Comparison of ENCODE assay signal across 14 mouse cellular contexts in the genomic region with DNA sequence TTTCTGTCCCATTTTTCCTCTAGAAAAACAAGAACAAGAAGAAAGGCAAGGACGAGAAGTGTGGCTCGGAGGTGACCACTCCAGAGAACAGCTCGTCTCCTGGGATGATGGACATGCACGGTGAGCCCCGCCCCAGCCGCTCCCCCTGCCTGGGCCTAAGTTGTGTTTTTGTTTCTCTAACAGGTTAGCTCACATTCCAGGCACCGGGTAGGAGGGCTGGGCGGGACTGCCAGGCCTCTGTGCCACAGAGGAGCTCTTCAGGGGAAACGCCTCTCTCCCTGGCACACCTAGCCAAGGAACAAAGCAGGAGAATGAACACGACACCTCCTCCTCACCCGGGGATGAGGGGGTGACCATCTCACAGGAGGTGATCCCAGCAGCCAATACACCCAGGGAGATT. TPM values are rescaled to one million over a fixed set of nuclear protein-coding genes. Genes with fewer than 3 reads are reported as not detected.
DNase-seq lines count a peak whose midpoint lies in the region; ATAC-seq lines count a peak whose summit lies in the region.
"Had no signal": no experiment of that assay in that cellular context is flagged by ENCODE, and none has a peak within 500 bp of the region (broad histone marks: within the 10 kb centered on the region; RNA-seq: fewer than 3 reads in every experiment).

No protein-coding gene starts in this region.

- H3K4me2 ChIP-seq in forebrain, embryonic 11.5 days (ENCODE audit: low read depth, low read length, severe bottlenecking), result no peak overlapping the region
- H3K4me2 ChIP-seq in forebrain, embryonic 13.5 days, result no peak overlapping the region
- no peak overlapping the region for H3K4me2 ChIP-seq in kidney, embryonic 16.5 days (replicated peaks; ENCODE audit: low read depth, low read length)
- no peak overlapping the region for H3K4me2 ChIP-seq in lung, embryonic 16.5 days (ENCODE audit: low read depth, low read length)
- H3K4me2 ChIP-seq in hindbrain, embryonic 12.5 days (replicated peaks), result no peak overlapping the region
- H3K4me2 ChIP-seq: heart, embryonic 12.5 days; liver, embryonic 15.5 days; midbrain, embryonic 12.5 days had no signal

- no peak for ATAC-seq in forebrain, embryonic 11.5 days (replicated peaks; ENCODE audit: low FRiP score)
- ATAC-seq in forebrain, embryonic 13.5 days, result no peak
- ATAC-seq in kidney, embryonic 16.5 days (ENCODE audit: low FRiP score, low TSS enrichment), result no peak
- ATAC-seq in lung, embryonic 16.5 days (ENCODE audit: low read depth), result peak; percentile 94
- ATAC-seq in hindbrain, embryonic 12.5 days (ENCODE audit: low FRiP score), result no peak

- H3K9ac ChIP-seq in forebrain, embryonic 11.5 days (ENCODE audit: low read length), result no peak overlapping the region
- no peak overlapping the region for H3K9ac ChIP-seq in forebrain, embryonic 13.5 days
- no peak overlapping the region for H3K9ac ChIP-seq in kidney, embryonic 16.5 days (replicated peaks; ENCODE audit: low read length)
- 0 out of 2 replicates have a peak overlapping the region, but pooled peaks have one; percentile 18 for H3K9ac ChIP-seq in lung, embryonic 16.5 days (ENCODE audit: low read length)
- H3K9ac ChIP-seq in hindbrain, embryonic 12.5 days, result no peak overlapping the region
- H3K9ac ChIP-seq: heart, embryonic 12.5 days; liver, embryonic 15.5 days had no signal

- 0 out of 2 replicates have a peak overlapping the region, but pooled peaks have one; percentile 12 for H3K27ac ChIP-seq in forebrain, embryonic 11.5 days (ENCODE audit: low read depth, low read length)
- H3K27ac ChIP-seq in forebrain, embryonic 13.5 days, result no peak overlapping the region
- H3K27ac ChIP-seq in kidney, embryonic 16.5 days (ENCODE audit: low read length), result peak overlapping the region; percentile 51; the same call in 1 of the 2 replicates
- H3K27ac ChIP-seq in lung, embryonic 16.5 days (ENCODE audit: low read length), result peak overlapping the region; percentile 42
- H3K27ac ChIP-seq in hindbrain, embryonic 12.5 days, result no peak overlapping the region
- H3K27ac ChIP-seq: forebrain, embryonic 10.5 days; hindbrain, embryonic 10.5 days; liver, embryonic 15.5 days; midbrain, embryonic 12.5 days had no signal

- peaks cover 23% of the 10 kb centered on the region for H3K36me3 ChIP-seq in forebrain, embryonic 11.5 days (ENCODE audit: control insufficient read depth, insufficient read depth, low read length)
- H3K36me3 ChIP-seq in forebrain, embryonic 13.5 days (ENCODE audit: poor library complexity, severe bottlenecking), result peaks cover 86% of the 10 kb centered on the region
- H3K36me3 ChIP-seq in kidney, embryonic 16.5 days (ENCODE audit: insufficient read depth, low read length), result peaks cover 44% of the 10 kb centered on the region
- H3K36me3 ChIP-seq in lung, embryonic 16.5 days (ENCODE audit: control insufficient read depth, insufficient read depth, low read length), result peaks cover 28% of the 10 kb centered on the region
- peaks cover 72% of the 10 kb centered on the region for H3K36me3 ChIP-seq in hindbrain, embryonic 12.5 days

- no peak overlapping the region for H3K4me3 ChIP-seq in forebrain, embryonic 11.5 days (ENCODE audit: low read depth, low read length)
- no peak overlapping the region for H3K4me3 ChIP-seq in forebrain, embryonic 13.5 days
- H3K4me3 ChIP-seq in kidney, embryonic 16.5 days (ENCODE audit: low read length), result no peak overlapping the region
- no peak overlapping the region for H3K4me3 ChIP-seq in lung, embryonic 16.5 days (ENCODE audit: low read length)
- H3K4me3 ChIP-seq in hindbrain, embryonic 12.5 days, result no peak overlapping the region
- H3K4me3 ChIP-seq: forebrain, embryonic 10.5 days; heart, embryonic 12.5 days; hindbrain, embryonic 10.5 days; liver, embryonic 15.5 days; midbrain, embryonic 12.5 days had no signal

- H3K9me3 ChIP-seq in forebrain, embryonic 11.5 days (ENCODE audit: control insufficient read depth, low read length), result no peaks in the 10 kb centered on the region
- H3K9me3 ChIP-seq in forebrain, embryonic 13.5 days (replicated peaks), result no peaks in the 10 kb centered on the region
- no peaks in the 10 kb centered on the region for H3K9me3 ChIP-seq in kidney, embryonic 16.5 days (ENCODE audit: low read length)
- no peaks in the 10 kb centered on the region for H3K9me3 ChIP-seq in lung, embryonic 16.5 days (ENCODE audit: control insufficient read depth, low read length)
- H3K9me3 ChIP-seq in hindbrain, embryonic 12.5 days (replicated peaks), result no peaks in the 10 kb centered on the region
- H3K9me3 ChIP-seq: forebrain, embryonic 10.5 days; heart, embryonic 12.5 days; hindbrain, embryonic 10.5 days; liver, embryonic 15.5 days; midbrain, embryonic 12.5 days had no signal

- H3K4me1 ChIP-seq in forebrain, embryonic 11.5 days (replicated peaks; ENCODE audit: control insufficient read depth, insufficient read depth, low read length), result no peaks in the 10 kb centered on the region
- H3K4me1 ChIP-seq in forebrain, embryonic 13.5 days, result peaks cover 12% of the 10 kb centered on the region; the same call in 1 of the 2 replicates
- H3K4me1 ChIP-seq in kidney, embryonic 16.5 days (ENCODE audit: insufficient read depth, low read length), result peaks cover 15% of the 10 kb centered on the region
- peaks cover 7% of the 10 kb centered on the region; the same call in 1 of the 2 replicates for H3K4me1 ChIP-seq in lung, embryonic 16.5 days (replicated peaks; ENCODE audit: control insufficient read depth, insufficient read depth, low read length)
- 0 out of 2 replicates have a peak, but pooled peaks cover 3% of the 10 kb centered on the region for H3K4me1 ChIP-seq in hindbrain, embryonic 12.5 days
- H3K4me1 ChIP-seq: liver, embryonic 15.5 days had no signal

- 89% methylated on average over 11 of the region's 11 CpGs for WGBS in forebrain, embryonic 11.5 days
- 84% methylated on average over 11 of the region's 11 CpGs for WGBS in forebrain, embryonic 13.5 days
- WGBS in kidney, embryonic 16.5 days, result 66% methylated on average over 11 of the region's 11 CpGs
- WGBS in lung, embryonic 16.5 days, result 54% methylated on average over 11 of the region's 11 CpGs
- 77% methylated on average over 11 of the region's 11 CpGs for WGBS in hindbrain, embryonic 12.5 days

- DNase-seq in forebrain, embryonic 11.5 days (ENCODE audit: low spot score), result no peak
- DNase-seq in urinary bladder, adult 2 months (ENCODE audit: low spot score), result peak; percentile 43
- DNase-seq in heart, adult 11 months, result no peak
- no peak for DNase-seq in adrenal gland, adult 2 months
- DNase-seq: cerebellum, adult 11 months had no signal

- H3K27me3 ChIP-seq in forebrain, embryonic 11.5 days (ENCODE audit: control insufficient read depth, insufficient read depth, low read length), result no peaks in the 10 kb centered on the region
- no peaks in the 10 kb centered on the region for H3K27me3 ChIP-seq in forebrain, embryonic 13.5 days
- H3K27me3 ChIP-seq in kidney, embryonic 16.5 days (ENCODE audit: insufficient read depth, low read length), result no peaks in the 10 kb centered on the region
- H3K27me3 ChIP-seq in lung, embryonic 16.5 days (ENCODE audit: control insufficient read depth, insufficient read depth, low read depth, low read length), result no peaks in the 10 kb centered on the region
- no peaks in the 10 kb centered on the region for H3K27me3 ChIP-seq in hindbrain, embryonic 12.5 days
- H3K27me3 ChIP-seq: heart, embryonic 12.5 days; liver, embryonic 15.5 days; midbrain, embryonic 12.5 days had no signal

RNA-seq across cellular contexts. Expression of gene Bcl7a, which starts 12.3 kb away (rescaled TPM):
- polyA plus RNA-seq in forebrain, embryonic 11.5 days (2014; fragmentation: Nextera tagmentation; extraction: Ambion mirVana), result 57.1 and 61.7 TPM in 2 replicates
- polyA plus RNA-seq in forebrain, embryonic 13.5 days (2015; fragmentation: Nextera tagmentation; extraction: Ambion mirVana), result 66.4 and 75.0 TPM in 2 replicates
- polyA plus RNA-seq in kidney, embryonic 16.5 days (2015; fragmentation: Nextera tagmentation; extraction: Ambion mirVana), result 40.0 and 47.9 TPM in 2 replicates
- 21.8 and 23.9 TPM in 2 replicates for polyA plus RNA-seq in lung, embryonic 16.5 days (2015; fragmentation: Nextera tagmentation; extraction: Ambion mirVana)
- 10.5 and 14.8 TPM in 2 replicates for polyA plus RNA-seq in urinary bladder, adult 2 months (2012; rRNA removed)
- polyA plus RNA-seq in hindbrain, embryonic 12.5 days (2016; fragmentation: Nextera tagmentation; extraction: Ambion mirVana), result 56.6 and 59.9 TPM in 2 replicates
- total RNA-seq in adrenal gland, adult 2 months (2021), result 10 to 100 TPM in 1 of 2 experiments, 1 to 10 TPM in 1; 6.1 to 11.2 TPM
- polyA plus RNA-seq in adrenal gland, adult 2 months (2012; rRNA removed), result 5.2 and 6.1 TPM in 2 replicates

RNA-seq across cellular contexts. Expression of gene Mlxip, which starts 38.7 kb away (rescaled TPM):
- polyA plus RNA-seq in forebrain, embryonic 11.5 days (2014; fragmentation: Nextera tagmentation; extraction: Ambion mirVana), result 22.3 and 22.7 TPM in 2 replicates
- polyA plus RNA-seq in forebrain, embryonic 13.5 days (2015; fragmentation: Nextera tagmentation; extraction: Ambion mirVana), result 14.0 and 15.0 TPM in 2 replicates
- 17.4 and 21.1 TPM in 2 replicates for polyA plus RNA-seq in kidney, embryonic 16.5 days (2015; fragmentation: Nextera tagmentation; extraction: Ambion mirVana)
- polyA plus RNA-seq in lung, embryonic 16.5 days (2015; fragmentation: Nextera tagmentation; extraction: Ambion mirVana), result 15.0 and 17.8 TPM in 2 replicates
- polyA plus RNA-seq in urinary bladder, adult 2 months (2012; rRNA removed), result 27.6 and 28.0 TPM in 2 replicates
- polyA plus RNA-seq in hindbrain, embryonic 12.5 days (2016; fragmentation: Nextera tagmentation; extraction: Ambion mirVana), result 20.7 and 21.6 TPM in 2 replicates
- 10 to 100 TPM; 15.2 to 27.4 TPM for total RNA-seq in adrenal gland, adult 2 months (2021)
- 45.5 TPM in 2 replicates for polyA plus RNA-seq in adrenal gland, adult 2 months (2012; rRNA removed)

Comparison
In these comparisons a context has a peak if more than half of its experiments do, and no peak if none do; other contexts are left out.
1. H3K27ac ChIP-seq: peak in forebrain, embryonic 11.5 days (single experiment), kidney, embryonic 16.5 days (single experiment) and lung, embryonic 16.5 days (single experiment); none in forebrain, embryonic 13.5 days (single experiment) and hindbrain, embryonic 12.5 days (single experiment).